ENCODE assay signal across 22 mouse cellular contexts in the genomic region with DNA sequence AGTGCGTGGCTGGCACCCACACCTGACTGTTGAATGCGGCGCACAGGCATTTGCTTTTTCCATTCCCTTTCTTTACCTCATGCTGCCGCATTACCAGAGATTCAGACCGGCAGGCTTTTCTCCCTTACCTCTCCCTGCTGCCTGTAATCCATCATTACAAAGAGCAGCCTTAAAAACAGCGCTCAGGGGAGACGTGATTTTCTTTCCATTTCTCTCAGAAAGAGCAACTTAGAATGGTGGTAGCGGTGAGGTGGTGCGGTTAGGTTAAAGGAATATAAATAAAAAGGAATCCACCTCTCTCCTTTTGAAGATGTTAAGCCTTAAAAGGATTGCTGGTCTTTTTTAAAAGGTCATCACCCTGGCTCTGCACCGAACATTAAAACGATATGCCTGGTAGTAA. TPM values are rescaled to one million over a fixed set of nuclear protein-coding genes. Genes with fewer than 3 reads are reported as not detected.
DNase-seq lines count a peak whose midpoint lies in the region; ATAC-seq and TF ChIP-seq lines count a peak whose summit lies in the region.
"Had no signal": no experiment of that assay in that cellular context is flagged by ENCODE, and none has a peak within 500 bp of the region (broad histone marks: within the 10 kb centered on the region; RNA-seq: fewer than 3 reads in every experiment).

No protein-coding gene starts in this region.

- no peak for TF ChIP-seq POLR2A in ES-Bruce4 (IDR thresholded peaks at IDR 0.05; ENCODE audit: insufficient read depth, low read length)

- 0 out of 2 replicates have a peak, but pooled peaks cover 5% of the 10 kb centered on the region for H3K4me1 ChIP-seq in hindbrain, embryonic 15.5 days (replicated peaks)
- H3K4me1 ChIP-seq in hindbrain, embryonic 12.5 days: no peaks in the 10 kb centered on the region; the same call in 1 of the 2 replicates
- H3K4me1 ChIP-seq in ES-Bruce4 (ENCODE audit: control insufficient read depth, insufficient read depth, low read length): no peaks in the 10 kb centered on the region
- peaks cover 38% of the 10 kb centered on the region for H3K4me1 ChIP-seq in limb, embryonic 10.5 days
- H3K4me1 ChIP-seq in midbrain, postnatal 0 days (ENCODE audit: insufficient read depth, low read length): no peaks in the 10 kb centered on the region
- no peaks in the 10 kb centered on the region for H3K4me1 ChIP-seq in kidney, embryonic 15.5 days
- H3K4me1 ChIP-seq: embryonic facial prominence, embryonic 15.5 days; heart, embryonic 12.5 days had no signal

- ATAC-seq in hindbrain, embryonic 15.5 days (ENCODE audit: low FRiP score, low read depth): no peak
- ATAC-seq in hindbrain, embryonic 12.5 days (ENCODE audit: low FRiP score): no peak
- no peak for ATAC-seq in midbrain, postnatal 0 days (ENCODE audit: low FRiP score)
- ATAC-seq in kidney, embryonic 15.5 days (replicated peaks; ENCODE audit: low FRiP score): no peak
- ATAC-seq: forebrain, embryonic 16.5 days; intestine, postnatal 0 days had no signal

- no peak overlapping the region for H3K4me2 ChIP-seq in hindbrain, embryonic 15.5 days
- no peak overlapping the region for H3K4me2 ChIP-seq in hindbrain, embryonic 12.5 days (replicated peaks)
- no peak overlapping the region for H3K4me2 ChIP-seq in midbrain, postnatal 0 days (ENCODE audit: low read depth, low read length, poor library complexity, severe bottlenecking)
- no peak overlapping the region for H3K4me2 ChIP-seq in kidney, embryonic 15.5 days
- H3K4me2 ChIP-seq: embryonic facial prominence, embryonic 15.5 days; heart, embryonic 12.5 days had no signal

- no peaks in the 10 kb centered on the region for H3K9me3 ChIP-seq in hindbrain, embryonic 15.5 days
- no peaks in the 10 kb centered on the region for H3K9me3 ChIP-seq in hindbrain, embryonic 12.5 days (replicated peaks)
- H3K9me3 ChIP-seq in ES-Bruce4 (replicated peaks; ENCODE audit: control insufficient read depth, insufficient read depth, low read length, poor library complexity, severe bottlenecking): no peaks in the 10 kb centered on the region
- H3K9me3 ChIP-seq in limb, embryonic 10.5 days (replicated peaks): no peaks in the 10 kb centered on the region
- H3K9me3 ChIP-seq in midbrain, postnatal 0 days (ENCODE audit: low read length): no peaks in the 10 kb centered on the region
- H3K9me3 ChIP-seq in kidney, embryonic 15.5 days (replicated peaks): no peaks in the 10 kb centered on the region
- H3K9me3 ChIP-seq: embryonic facial prominence, embryonic 15.5 days; heart, embryonic 12.5 days had no signal

- no peaks in the 10 kb centered on the region for H3K36me3 ChIP-seq in hindbrain, embryonic 15.5 days
- H3K36me3 ChIP-seq in hindbrain, embryonic 12.5 days: no peaks in the 10 kb centered on the region
- no peaks in the 10 kb centered on the region for H3K36me3 ChIP-seq in ES-Bruce4 (ENCODE audit: control insufficient read depth, insufficient read depth, low read length, poor library complexity, severe bottlenecking)
- H3K36me3 ChIP-seq in limb, embryonic 10.5 days: no peaks in the 10 kb centered on the region
- no peaks in the 10 kb centered on the region for H3K36me3 ChIP-seq in midbrain, postnatal 0 days (ENCODE audit: insufficient read depth, low read length)
- H3K36me3 ChIP-seq in kidney, embryonic 15.5 days: no peaks in the 10 kb centered on the region
- H3K36me3 ChIP-seq: embryonic facial prominence, embryonic 15.5 days; heart, embryonic 12.5 days had no signal

- no peaks in the 10 kb centered on the region for H3K27me3 ChIP-seq in hindbrain, embryonic 15.5 days
- no peaks in the 10 kb centered on the region for H3K27me3 ChIP-seq in hindbrain, embryonic 12.5 days
- no peaks in the 10 kb centered on the region for H3K27me3 ChIP-seq in ES-Bruce4 (ENCODE audit: control insufficient read depth, insufficient read depth, low read length, poor library complexity, severe bottlenecking)
- H3K27me3 ChIP-seq in limb, embryonic 10.5 days (ENCODE audit: low read depth, poor library complexity, severe bottlenecking): no peaks in the 10 kb centered on the region
- no peaks in the 10 kb centered on the region for H3K27me3 ChIP-seq in midbrain, postnatal 0 days (ENCODE audit: insufficient read depth, low read length)
- no peaks in the 10 kb centered on the region for H3K27me3 ChIP-seq in kidney, embryonic 15.5 days
- H3K27me3 ChIP-seq: CH12.LX; embryonic facial prominence, embryonic 15.5 days; heart, embryonic 12.5 days had no signal

- H3K4me3 ChIP-seq in hindbrain, embryonic 15.5 days: no peak overlapping the region
- H3K4me3 ChIP-seq in hindbrain, embryonic 12.5 days: no peak overlapping the region
- H3K4me3 ChIP-seq in ES-Bruce4 (ENCODE audit: low read depth, low read length): peak overlapping the region; percentile 27
- H3K4me3 ChIP-seq in limb, embryonic 10.5 days: no peak overlapping the region; the same call in 1 of the 2 replicates
- no peak overlapping the region for H3K4me3 ChIP-seq in midbrain, postnatal 0 days (ENCODE audit: low read depth, low read length)
- H3K4me3 ChIP-seq in kidney, embryonic 15.5 days (replicated peaks): no peak overlapping the region
- H3K4me3 ChIP-seq: embryonic facial prominence, embryonic 15.5 days; heart, embryonic 12.5 days had no signal

- 60% methylated on average over 11 of the region's 11 CpGs for WGBS in hindbrain, embryonic 15.5 days
- WGBS in hindbrain, embryonic 12.5 days: 73% methylated on average over 11 of the region's 11 CpGs
- WGBS in limb, embryonic 10.5 days: 45% methylated on average over 11 of the region's 11 CpGs
- 45% methylated on average over 11 of the region's 11 CpGs for WGBS in midbrain, postnatal 0 days
- WGBS in kidney, embryonic 15.5 days: 54% methylated on average over 11 of the region's 11 CpGs

- no peak for TF ChIP-seq CTCF in ES-Bruce4 (IDR thresholded peaks at IDR 0.05; ENCODE audit: low read depth, low read length)
- no peak for TF ChIP-seq CTCF in midbrain, postnatal 0 days (IDR thresholded peaks at IDR 0.05)

- H3K27ac ChIP-seq in hindbrain, embryonic 15.5 days (replicated peaks): peak overlapping the region; percentile 38; the same call in 1 of the 2 replicates
- no peak overlapping the region for H3K27ac ChIP-seq in hindbrain, embryonic 12.5 days
- no peak overlapping the region for H3K27ac ChIP-seq in ES-Bruce4 (ENCODE audit: insufficient read depth, low read length)
- H3K27ac ChIP-seq in limb, embryonic 10.5 days: peak overlapping the region; percentile 47
- H3K27ac ChIP-seq in midbrain, postnatal 0 days (ENCODE audit: low read depth, low read length): peak overlapping the region; percentile 38; the same call in 1 of the 2 replicates
- H3K27ac ChIP-seq in kidney, embryonic 15.5 days: no peak overlapping the region
- H3K27ac ChIP-seq: embryonic facial prominence, embryonic 15.5 days had no signal

- DNase-seq in limb, embryonic 10.5 days (ENCODE audit: low spot score): no peak
- DNase-seq in midbrain, postnatal 0 days (ENCODE audit: low spot score): no peak
- DNase-seq in retina, postnatal 1 day: no peak
- DNase-seq: adrenal gland, postnatal 14 days; B cell, adult 2 months; cerebellum, adult 9-11 months; gastrocnemius, postnatal 10 days; heart, postnatal 10 days; kidney, postnatal 4 days; liver; lung, postnatal 4 days; right cerebral cortex, postnatal 25 days; spleen, adult 18-20 months had no signal

- no peak overlapping the region for H3K9ac ChIP-seq in hindbrain, embryonic 15.5 days
- H3K9ac ChIP-seq in hindbrain, embryonic 12.5 days: no peak overlapping the region
- peak overlapping the region; percentile 64 for H3K9ac ChIP-seq in ES-Bruce4 (ENCODE audit: low read depth, poor library complexity, severe bottlenecking)
- no peak overlapping the region for H3K9ac ChIP-seq in midbrain, postnatal 0 days (replicated peaks; ENCODE audit: low read length, poor library complexity, severe bottlenecking)
- no peak overlapping the region for H3K9ac ChIP-seq in kidney, embryonic 15.5 days
- H3K9ac ChIP-seq: embryonic facial prominence, embryonic 15.5 days; heart, embryonic 12.5 days had no signal

- TF ChIP-seq EP300 in ES-Bruce4 (IDR thresholded peaks at IDR 0.05; ENCODE audit: insufficient read depth, low read depth, low read length): no peak

RNA-seq across cellular contexts. Expression of a gene that starts 22.1 kb away (rescaled TPM):
- 0.14 TPM in 1 of 2 replicates, not detected in the other for polyA plus RNA-seq in hindbrain, embryonic 15.5 days (2015; fragmentation: Nextera tagmentation; extraction: Ambion mirVana)
- not detected in 2 replicates for polyA plus RNA-seq in hindbrain, embryonic 12.5 days (2016; fragmentation: Nextera tagmentation; extraction: Ambion mirVana)
- not detected in 2 replicates for polyA plus RNA-seq in ES-Bruce4 (2011; ENCODE audit: insufficient read depth, insufficient read length, low read depth, missing spikeins)
- polyA plus RNA-seq in limb, embryonic 10.5 days (2016; fragmentation: Nextera tagmentation; extraction: Ambion mirVana): 0.23 TPM in 1 of 2 replicates, not detected in the other
- not detected in 2 replicates for total RNA-seq in midbrain, postnatal 0 days (2014; rRNA removed)
- polyA plus RNA-seq in midbrain, postnatal 0 days (2015; fragmentation: Nextera tagmentation; extraction: Ambion mirVana): 0.11 and 0.23 TPM in 2 replicates
- polyA plus RNA-seq in kidney, embryonic 15.5 days (2015; fragmentation: Nextera tagmentation; extraction: Ambion mirVana): 0.15 and 0.31 TPM in 2 replicates

RNA-seq across cellular contexts. Expression of a gene that starts 37.5 kb away (rescaled TPM):
- polyA plus RNA-seq in hindbrain, embryonic 15.5 days (2015; fragmentation: Nextera tagmentation; extraction: Ambion mirVana): 45.8 and 47.3 TPM in 2 replicates
- polyA plus RNA-seq in hindbrain, embryonic 12.5 days (2016; fragmentation: Nextera tagmentation; extraction: Ambion mirVana): 33.3 and 33.7 TPM in 2 replicates
- 11.7 and 12.0 TPM in 2 replicates for polyA plus RNA-seq in ES-Bruce4 (2011; ENCODE audit: insufficient read depth, insufficient read length, low read depth, missing spikeins)
- polyA plus RNA-seq in limb, embryonic 10.5 days (2016; fragmentation: Nextera tagmentation; extraction: Ambion mirVana): 12.7 and 13.0 TPM in 2 replicates
- total RNA-seq in midbrain, postnatal 0 days (2014; rRNA removed): 62.1 and 64.4 TPM in 2 replicates
- 56.6 and 61.2 TPM in 2 replicates for polyA plus RNA-seq in midbrain, postnatal 0 days (2015; fragmentation: Nextera tagmentation; extraction: Ambion mirVana)
- 18.4 and 19.0 TPM in 2 replicates for polyA plus RNA-seq in kidney, embryonic 15.5 days (2015; fragmentation: Nextera tagmentation; extraction: Ambion mirVana)

Comparison
In these comparisons a context has a peak if more than half of its experiments do, and no peak if none do; other contexts are left out.
1. H3K27ac ChIP-seq: peak in hindbrain, embryonic 15.5 days (single experiment), limb, embryonic 10.5 days (single experiment) and midbrain, postnatal 0 days (single experiment); none in hindbrain, embryonic 12.5 days (single experiment), ES-Bruce4 (single experiment) and kidney, embryonic 15.5 days (single experiment).